Mouse (Mus musculus): ENCODE results near the gene Cfap61.

Gene Cfap61

GRCm38 (mm10) chr2:146168017-146168803 is 233.6 kb downstream of the Cfap61 start:
- DNase-seq = peak; percentile 4 to 63

GRCm38 (mm10) chr2:146169492-146169891 is 234.9 kb downstream of the Cfap61 start:
- no peak for DNase-seq

GRCm38 (mm10) chr2:146172106-146172505 is 237.5 kb downstream of the Cfap61 start:
- DNase-seq = no peak

GRCm38 (mm10) chr2:146174173-146174572 is 239.6 kb downstream of the Cfap61 start:
- DNase-seq = no peak

GRCm38 (mm10) chr2:146178718-146179117 is 244.1 kb downstream of the Cfap61 start:
- DNase-seq = no peak

GRCm38 (mm10) chr2:146183830-146184793 is 249.5 kb downstream of the Cfap61 start:
- no peak for DNase-seq

- no peak for DNase-seq
Observed at GRCm38 (mm10) chr2:146196126-146196525, 261.5 kb downstream of the Cfap61 start.

- DNase-seq = no peak
Observed at GRCm38 (mm10) chr2:146197947-146198346, 263.4 kb downstream of the Cfap61 start.

- DNase-seq = no peak
Observed at GRCm38 (mm10) chr2:146210968-146211367, 276.4 kb downstream of the Cfap61 start.

GRCm38 (mm10) chr2:146214715-146215114 is 280.1 kb downstream of the Cfap61 start:
- DNase-seq = peak in 1 of 2 experiments; percentile 41

- DNase-seq = no peak
Observed at GRCm38 (mm10) chr2:146216111-146217064, 281.8 kb downstream of the Cfap61 start.

GRCm38 (mm10) chr2:146217227-146217980 is 282.8 kb downstream of the Cfap61 start:
- DNase-seq = peak; percentile 14 to 68

- DNase-seq = no peak
Observed at GRCm38 (mm10) chr2:146218161-146218691, 283.6 kb downstream of the Cfap61 start.

GRCm38 (mm10) chr2:146218881-146219535 is 284.4 kb downstream of the Cfap61 start:
- no peak for DNase-seq

GRCm38 (mm10) chr2:146219791-146220190 is 285.2 kb downstream of the Cfap61 start:
- no peak for DNase-seq

- DNase-seq = no peak
Observed at GRCm38 (mm10) chr2:146220591-146221075, 286.0 kb downstream of the Cfap61 start.

GRCm38 (mm10) chr2:146221076-146221928 is 286.7 kb downstream of the Cfap61 start, which contains the start of gene Insm1:
Gene Insm1, plus strand, starts transcription at chr2:146221921.
- peak; percentile 30 to 38 for DNase-seq

- DNase-seq = peak in 1 of 2 experiments; percentile 22
Observed at GRCm38 (mm10) chr2:146221929-146222278, 287.3 kb downstream of the Cfap61 start.

Data from lung, postnatal 4 days (tissue).